Mouse (Mus musculus) megakaryocyte, embryonic 14.5 days (primary cell): ENCODE data around the gene Ripply2.

Experiments
- FLI1 ChIP-seq: IDR thresholded peaks from 2 replicates; pipeline ENCODE4 v1.6.1; 2012; ENCODE audit warnings: low read length, inconsistent platforms, mixed read lengths
- GATA1 ChIP-seq: IDR thresholded peaks from 3 replicates; pipeline ENCODE4 v1.6.1; 2012; ENCODE audit warnings: mixed read lengths, low read length, inconsistent platforms, borderline replicate concordance

DNA sequence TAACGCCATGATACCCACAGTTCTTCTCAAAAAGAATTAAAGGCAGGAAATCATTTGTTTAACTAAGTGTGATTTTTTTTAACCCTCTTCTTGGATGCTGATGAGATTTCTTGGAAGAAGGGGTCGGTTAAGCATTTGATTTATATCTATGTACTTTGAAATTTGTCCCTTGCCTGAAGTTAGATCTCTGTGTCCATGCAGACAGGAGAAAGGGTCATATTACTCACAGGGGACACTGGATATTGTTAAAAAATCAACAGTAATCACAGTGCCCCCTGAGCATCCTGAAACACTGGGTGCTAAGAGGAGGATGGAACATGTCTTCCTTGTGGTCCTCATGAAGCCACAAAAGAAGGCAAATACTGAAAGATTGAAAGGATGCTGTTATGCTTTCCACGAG lies 30.8 kb upstream of the Ripply2 start:
- TF ChIP-seq GATA1 (no peak), FLI1 (no peak)
